Mouse (Mus musculus) regulatory T cell (primary cell): ENCODE measurements around the gene Ccdc163.
"Not testable (repeated sequence)": the region's sequence is repeated elsewhere in the genome, so short reads cannot be mapped to it uniquely, and the experiment has no call there.

Experiments used
- in situ Hi-C: fragments of 300-600 bp; cut with MboI, MseI; formaldehyde crosslinking; loops from one replicate; pipeline ENCODE4 v1.15.1; 2025; ENCODE audit warnings: high pct_unique_total_duplicates

The Ccdc163 gene

GRCm38 (mm10) chr4:116708201-116708764 is at the start of gene Ccdc163, which contains the start of gene Mmachc:
TSS of gene Ccdc163 (plus strand) at chr4:116708509.
TSS of gene Mmachc (minus strand) at chr4:116708406.
- in situ Hi-C loops, result no loop called here

GRCm38 (mm10) chr4:116659474-116659873 is 48.8 kb upstream of the Ccdc163 start:
- in situ Hi-C loops, result no loop called here

GRCm38 (mm10) chr4:116659916-116660315 is 48.4 kb upstream of the Ccdc163 start:
- in situ Hi-C loops, result not testable (repeated sequence)

DNA sequence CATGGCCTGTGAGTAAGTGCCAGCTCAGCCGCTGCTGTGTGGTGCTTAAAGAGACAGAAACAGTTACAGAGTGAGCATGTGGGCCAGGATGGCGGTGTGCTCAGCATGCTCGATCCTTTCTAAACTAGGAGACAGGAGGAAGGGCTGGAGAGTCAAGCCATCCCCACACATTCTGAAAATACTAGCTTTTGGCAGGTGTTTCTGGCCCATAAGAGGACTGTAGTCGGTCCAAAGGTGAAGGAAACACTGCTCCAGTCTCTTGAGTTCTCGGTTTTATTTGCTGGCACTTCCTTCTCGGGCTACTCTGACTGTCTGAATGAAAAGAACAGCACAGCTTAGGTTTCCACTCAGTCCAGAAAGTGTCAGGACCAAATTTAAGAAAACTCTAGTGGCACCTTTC is 47.5 kb upstream of the Ccdc163 start:
- in situ Hi-C loops, result no loop called here

DNA sequence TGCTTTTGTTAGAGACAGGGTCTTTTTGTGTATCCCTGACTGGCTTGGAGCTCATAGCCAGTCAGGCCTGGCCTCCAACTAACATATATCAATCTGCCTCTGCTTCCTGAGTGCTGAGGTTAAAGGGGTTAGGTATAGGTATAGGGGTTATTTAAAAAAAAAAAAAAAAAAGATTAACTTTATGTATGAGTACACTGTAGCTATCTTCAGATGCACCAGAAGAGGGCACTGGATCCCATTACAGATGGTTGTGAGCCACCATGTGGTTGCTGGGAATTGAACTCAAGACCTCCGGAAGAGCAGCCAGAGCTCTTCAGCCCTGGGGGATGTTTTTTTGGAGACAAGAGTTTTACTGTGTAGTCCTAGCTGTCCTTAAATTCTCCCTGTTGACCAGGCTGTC is 46.3 kb upstream of the Ccdc163 start:
- in situ Hi-C loops, result no loop called here

- in situ Hi-C loops, result no loop called here
Measured at GRCm38 (mm10) chr4:116666625-116667024, 41.7 kb upstream of the Ccdc163 start.

- in situ Hi-C loops, result no loop called here
Measured at GRCm38 (mm10) chr4:116668145-116668544, 40.2 kb upstream of the Ccdc163 start.

GRCm38 (mm10) chr4:116669291-116669690 is 39.0 kb upstream of the Ccdc163 start:
- in situ Hi-C loops, result no loop called here

GRCm38 (mm10) chr4:116672785-116673184 is 35.5 kb upstream of the Ccdc163 start:
- in situ Hi-C loops, result no loop called here

GRCm38 (mm10) chr4:116674761-116675160 is 33.5 kb upstream of the Ccdc163 start:
- in situ Hi-C loops, result not testable (repeated sequence)

- in situ Hi-C loops, result no loop called here
Measured at GRCm38 (mm10) chr4:116676027-116676426, 32.3 kb upstream of the Ccdc163 start.

GRCm38 (mm10) chr4:116677808-116678207 is 30.5 kb upstream of the Ccdc163 start:
- in situ Hi-C loops, result no loop called here

GRCm38 (mm10) chr4:116679141-116679540 is 29.2 kb upstream of the Ccdc163 start:
- in situ Hi-C loops, result no loop called here

- in situ Hi-C loops, result not testable (repeated sequence)
Measured at GRCm38 (mm10) chr4:116680521-116680920, 27.8 kb upstream of the Ccdc163 start.

GRCm38 (mm10) chr4:116683957-116684356 is 24.4 kb upstream of the Ccdc163 start:
- in situ Hi-C loops, result no loop called here

- in situ Hi-C loops, result loop anchor here (5.0 kb wide), 1 partner anchor 57 kb away; the partner anchor contains the start of gene Nasp
Measured at GRCm38 (mm10) chr4:116684665-116685064, 23.6 kb upstream of the Ccdc163 start.

GRCm38 (mm10) chr4:116685402-116686061 is 22.8 kb upstream of the Ccdc163 start, which contains the start of gene Prdx1:
TSS of gene Prdx1 (plus strand) at chr4:116685544.
- in situ Hi-C loops, result loop anchor here (5.0 kb wide), 1 partner anchor 58 kb away; the partner anchor contains the start of gene Nasp

DNA sequence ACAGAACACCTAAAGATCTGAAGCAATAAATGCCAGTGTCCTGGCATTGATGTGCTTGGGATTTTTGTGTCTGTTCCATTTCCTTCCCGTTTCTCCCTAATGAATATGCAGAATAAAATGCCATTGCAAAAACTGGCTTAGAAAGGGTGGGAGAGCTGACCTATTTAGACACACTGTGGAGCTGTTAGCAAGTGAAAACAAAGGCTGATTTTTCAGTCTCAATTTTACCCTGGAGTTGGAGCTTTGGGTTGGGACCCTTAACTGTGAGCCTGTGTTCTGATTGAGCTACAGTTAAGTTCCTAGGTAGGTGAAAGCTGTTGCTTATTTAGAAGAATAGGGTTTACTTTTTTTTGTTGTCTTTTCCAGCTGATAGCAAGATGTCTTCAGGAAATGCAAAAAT is 21.3 kb upstream of the Ccdc163 start:
- in situ Hi-C loops, result loop anchor here (5.0 kb wide), 1 partner anchor 60 kb away; the partner anchor contains the start of gene Nasp

GRCm38 (mm10) chr4:116689309-116689876 is 18.9 kb upstream of the Ccdc163 start:
- in situ Hi-C loops, result loop anchor here (5.0 kb wide), 1 partner anchor 62 kb away; the partner anchor contains the start of gene Nasp

- in situ Hi-C loops, result no loop called here
Measured at GRCm38 (mm10) chr4:116692146-116692545, 16.2 kb upstream of the Ccdc163 start.

DNA sequence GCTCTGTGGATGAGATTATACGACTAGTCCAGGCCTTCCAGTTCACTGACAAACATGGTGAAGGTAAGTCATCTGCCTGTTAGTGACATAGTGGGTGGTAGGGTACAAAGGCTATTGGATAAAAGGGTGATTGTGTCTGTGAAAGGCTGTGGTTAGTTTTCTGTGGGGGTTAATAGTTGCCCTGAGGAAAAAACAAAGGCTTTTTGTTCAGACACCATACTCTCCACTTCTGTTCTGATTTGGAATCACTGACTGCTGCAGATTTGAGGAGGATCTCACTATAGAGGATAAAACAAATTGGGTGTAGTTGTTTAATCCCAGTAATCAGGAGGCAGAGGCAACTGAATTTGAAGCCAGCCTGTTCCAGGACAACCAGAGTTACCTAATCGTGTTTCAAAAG is 14.5 kb upstream of the Ccdc163 start:
- in situ Hi-C loops, result no loop called here

GRCm38 (mm10) chr4:116698693-116699342 is 9.5 kb upstream of the Ccdc163 start:
- in situ Hi-C loops, result no loop called here
